Mouse (Mus musculus) midbrain, embryonic 15.5 days (tissue): ENCODE results near the gene Ap5b1. TPM values are rescaled to one million over a fixed set of nuclear protein-coding genes. Genes with fewer than 3 reads are reported as not detected.
A peak's percentile ranks its signal among the peaks of the same experiment; 100 is the strongest.

Experiments used
- ATAC-seq: fragments of 200-750 bp; cut with Nextera tagmentation; replicated peaks from 2 replicates; pipeline ENCODE4 v1.8.0; 2017; ENCODE audit warnings: moderate TSS enrichment
- H3K27ac ChIP-seq: fragments of 300-500 bp; sonication (generic); 2 replicates; pipeline ENCODE4 v1.5.1; 2015; ENCODE audit warnings: mild to moderate bottlenecking, inconsistent platforms
- H3K27me3 ChIP-seq: fragments of 300-500 bp; sonication (generic); replicated peaks from 2 replicates; pipeline ENCODE4 v1.6.1; 2015; ENCODE audit warnings: inconsistent platforms
- H3K36me3 ChIP-seq: fragments of 300-500 bp; sonication (generic); replicated peaks from 2 replicates; pipeline ENCODE4 v1.6.1; 2015; ENCODE audit warnings: inconsistent platforms
- H3K4me1 ChIP-seq: fragments of 300-500 bp; sonication (generic); 2 replicates; pipeline ENCODE4 v1.6.1; 2015; ENCODE audit warnings: inconsistent platforms
- H3K4me2 ChIP-seq: fragments of 300-500 bp; sonication (generic); 2 replicates; pipeline ENCODE4 v1.6.1; 2015; ENCODE audit warnings: inconsistent platforms, mild to moderate bottlenecking, moderate library complexity
- H3K4me3 ChIP-seq: fragments of 300-500 bp; sonication (generic); 2 replicates; pipeline ENCODE4 v1.5.1; 2015; ENCODE audit warnings: mild to moderate bottlenecking, inconsistent platforms
- H3K9ac ChIP-seq: fragments of 300-500 bp; sonication (generic); 2 replicates; pipeline ENCODE4 v1.6.1; 2015; ENCODE audit warnings: mild to moderate bottlenecking, inconsistent platforms
- H3K9me3 ChIP-seq: fragments of 300-500 bp; sonication (generic); 2 replicates; pipeline ENCODE4 v1.6.1; 2016; ENCODE audit warnings: inconsistent platforms
- WGBS: fragments of 180-500 bp; shearing (Covaris S2); methylation state at CpG from one replicate; pipeline ENCODE4 v1.1.7; 2015; ENCODE audit warnings: mixed read lengths; 5-methylcytosine and 5-hydroxymethylcytosine counted together
- polyA plus RNA-seq: library from polyadenylated mRNA; unstranded; fragments of >200 nt; fragmentation: Nextera tagmentation; extraction: Ambion mirVana; gene quantifications from 2 replicates; pipeline ENCODE4 v1.2.1, GENCODE M21; 2015

Ap5b1 gene
- polyA plus RNA-seq, 1 experiment from 2014 or later, result 3.0 TPM

GRCm38 (mm10) chr19:5605126-5605525 lies 37.3 kb downstream of the Ap5b1 start:
- Histone ChIP-seq H3K9me3 (no peaks in the 10 kb centered on the region), H3K9ac (no peak overlapping the region), H3K27me3 (no peaks in the 10 kb centered on the region), H3K4me1 (peaks cover 35% of the 10 kb centered on the region), H3K27ac (no peak overlapping the region), H3K4me2 (no peak overlapping the region), H3K4me3 (no peak overlapping the region), H3K36me3 (peaks cover 43% of the 10 kb centered on the region)
- ATAC-seq, result no peak
- 89% methylated on average over 7 of the region's 7 CpGs for WGBS

DNA sequence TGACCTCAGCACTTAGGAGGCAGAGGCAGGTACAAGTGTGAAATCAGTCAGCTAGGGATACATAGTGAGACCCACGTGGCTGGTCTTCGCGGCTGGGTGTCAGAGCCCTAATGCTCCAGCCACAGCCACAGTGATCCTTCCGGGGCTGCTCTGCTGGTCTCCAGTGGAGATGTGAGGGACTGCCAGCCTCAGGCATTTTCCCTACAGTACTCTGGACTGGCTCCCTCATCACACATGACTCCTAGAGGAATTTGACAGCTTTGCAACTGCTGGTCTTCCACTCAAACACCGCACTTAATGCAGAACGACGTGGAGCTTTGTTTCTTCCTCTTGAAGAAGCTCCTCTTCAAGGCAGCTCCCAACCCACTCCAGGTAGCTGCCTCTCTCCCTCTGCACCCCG lies 38.4 kb downstream of the Ap5b1 start:
- Histone ChIP-seq H3K36me3 (peaks cover 43% of the 10 kb centered on the region), H3K4me1 (peaks cover 43% of the 10 kb centered on the region), H3K27me3 (no peaks in the 10 kb centered on the region), H3K4me3 (no peak overlapping the region), H3K9ac (no peak overlapping the region), H3K4me2 (no peak overlapping the region), H3K27ac (no peak overlapping the region), H3K9me3 (no peaks in the 10 kb centered on the region)
- no peak for ATAC-seq
- 84% methylated on average over 8 of the region's 8 CpGs for WGBS

GRCm38 (mm10) chr19:5607705-5608410 lies 40.0 kb downstream of the Ap5b1 start:
- Histone ChIP-seq H3K4me1 (peaks cover 34% of the 10 kb centered on the region), H3K9me3 (no peaks in the 10 kb centered on the region), H3K27ac (no peak overlapping the region), H3K9ac (no peak overlapping the region), H3K4me3 (0 out of 2 replicates have a peak overlapping the region, but pooled peaks have one; percentile 78), H3K27me3 (no peaks in the 10 kb centered on the region), H3K4me2 (peak overlapping the region; percentile 3; the same call in 1 of the 2 replicates), H3K36me3 (peaks cover 43% of the 10 kb centered on the region)
- 96% methylated on average over 26 of the region's 26 CpGs for WGBS
- no peak for ATAC-seq

GRCm38 (mm10) chr19:5608707-5609106 lies 40.9 kb downstream of the Ap5b1 start:
- H3K36me3 ChIP-seq, result peaks cover 40% of the 10 kb centered on the region
- WGBS, result 98% methylated on average over 13 of the region's 13 CpGs
- peak overlapping the region; percentile 59 for H3K4me2 ChIP-seq
- peak overlapping the region; percentile 78 for H3K4me3 ChIP-seq
- H3K27me3 ChIP-seq, result no peaks in the 10 kb centered on the region; the same call in 1 of the 2 replicates
- H3K9me3 ChIP-seq, result no peaks in the 10 kb centered on the region
- peak overlapping the region; percentile 92; the same call in 1 of the 2 replicates for H3K9ac ChIP-seq
- ATAC-seq, result no peak
- peaks cover 25% of the 10 kb centered on the region for H3K4me1 ChIP-seq
- peak overlapping the region; percentile 100 for H3K27ac ChIP-seq

GRCm38 (mm10) chr19:5609171-5609546 lies 41.3 kb downstream of the Ap5b1 start:
- WGBS, result 62% methylated on average over 10 of the region's 10 CpGs
- no peak for ATAC-seq
- H3K27me3 ChIP-seq, result no peaks in the 10 kb centered on the region; the same call in 1 of the 2 replicates

DNA sequence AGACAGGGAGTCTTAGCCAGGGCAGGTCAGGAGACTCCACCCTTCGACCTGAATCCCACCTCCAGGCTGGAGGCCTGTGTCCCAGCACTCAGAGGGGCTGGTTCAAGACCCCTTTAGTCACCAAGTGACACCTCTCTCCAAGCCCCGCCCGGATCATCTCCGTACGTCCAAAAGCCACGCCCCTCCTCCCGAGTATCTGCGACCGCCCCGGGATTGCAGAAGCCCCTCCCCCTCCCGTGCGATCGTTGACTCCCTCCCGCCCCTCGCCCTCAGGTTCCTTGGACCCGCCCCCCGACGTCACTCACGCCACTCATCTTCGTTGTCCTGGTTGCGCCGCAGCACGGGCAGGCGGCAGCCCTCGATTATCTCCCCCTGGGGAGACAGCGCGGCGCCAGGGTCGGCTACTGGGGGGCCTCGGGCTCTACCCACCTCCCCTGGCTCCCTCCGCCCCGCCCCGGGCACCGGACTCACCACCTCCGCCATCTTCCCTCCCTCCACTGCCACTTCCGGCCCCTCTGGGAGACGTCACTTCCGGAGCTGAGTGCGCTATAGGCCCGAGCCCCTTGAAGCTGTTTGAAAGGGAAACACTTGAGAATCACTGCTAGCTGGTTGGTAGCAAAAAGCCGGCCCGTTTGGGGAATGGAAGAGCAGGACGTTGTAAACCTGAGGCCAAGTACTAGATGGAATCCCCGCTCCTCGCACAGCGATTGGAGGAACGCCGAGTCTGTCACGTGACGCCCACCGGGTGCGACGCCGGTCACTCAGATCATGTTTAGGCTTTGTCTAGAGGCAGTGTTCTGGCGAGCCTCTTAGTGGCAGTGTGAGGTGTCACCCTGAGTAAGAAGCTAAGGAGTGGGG lies 42.0 kb downstream of the Ap5b1 start, which contains the start of gene Kat5:
Kat5 (minus strand) TSS at position 691 of the 858 bp plus-strand sequence.
- WGBS, result under 1% methylated on average over 55 of the region's 55 CpGs
- H3K27me3 ChIP-seq, result no peaks in the 10 kb centered on the region; the same call in 1 of the 2 replicates
- H3K36me3 ChIP-seq, result peaks cover 29% of the 10 kb centered on the region
- peak; percentile 93 for ATAC-seq
- peaks cover 22% of the 10 kb centered on the region for H3K4me1 ChIP-seq
- no peaks in the 10 kb centered on the region for H3K9me3 ChIP-seq
- H3K9ac ChIP-seq, result peak within 1 kb of the TSS; percentile 92
- H3K4me3 ChIP-seq, result peak within 1 kb of the TSS; percentile 78
- H3K4me2 ChIP-seq, result peak within 1 kb of the TSS; percentile 59
- H3K27ac ChIP-seq, result peak within 1 kb of the TSS; percentile 100

More at GRCm38 (mm10) chr19:5609171-5609546, 41.3 kb downstream of the Ap5b1 start:
- Histone ChIP-seq H3K36me3 (peaks cover 35% of the 10 kb centered on the region), H3K27ac (peak overlapping the region; percentile 100), H3K4me2 (peak overlapping the region; percentile 59), H3K9me3 (no peaks in the 10 kb centered on the region), H3K4me3 (peak overlapping the region; percentile 78), H3K9ac (peak overlapping the region; percentile 92), H3K4me1 (peaks cover 22% of the 10 kb centered on the region)

DNA sequence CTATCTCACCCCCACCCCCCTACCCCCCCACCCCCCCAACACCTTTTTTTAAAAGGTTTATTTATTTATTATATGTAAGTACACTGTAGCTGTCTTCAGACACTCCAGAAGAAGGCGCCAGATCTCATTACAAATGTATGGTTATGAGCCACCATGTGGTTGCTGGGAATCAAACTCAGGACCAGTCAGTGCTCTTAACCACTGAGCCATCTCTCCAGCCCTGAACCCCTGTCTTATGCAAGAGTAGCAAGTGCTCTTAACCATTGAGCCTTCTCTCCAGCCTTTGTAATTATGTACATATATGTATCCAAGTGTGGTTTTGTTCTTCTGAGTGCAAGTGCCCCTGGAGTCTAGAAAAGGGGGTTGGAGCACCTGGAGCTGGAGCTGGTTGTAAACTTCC lies 44.1 kb downstream of the Ap5b1 start:
- no peaks in the 10 kb centered on the region; the same call in none of the 2 replicates for H3K27me3 ChIP-seq
- H3K4me3 ChIP-seq, result no peak overlapping the region
- WGBS, result 94% methylated on average over 1 of the region's 1 CpGs
- H3K27ac ChIP-seq, result no peak overlapping the region
- H3K9ac ChIP-seq, result no peak overlapping the region
- H3K4me1 ChIP-seq, result peaks cover 22% of the 10 kb centered on the region
- no peak overlapping the region for H3K4me2 ChIP-seq
- no peaks in the 10 kb centered on the region for H3K9me3 ChIP-seq
- H3K36me3 ChIP-seq, result peaks cover 9% of the 10 kb centered on the region; the same call in 1 of the 2 replicates
- ATAC-seq, result no peak

DNA sequence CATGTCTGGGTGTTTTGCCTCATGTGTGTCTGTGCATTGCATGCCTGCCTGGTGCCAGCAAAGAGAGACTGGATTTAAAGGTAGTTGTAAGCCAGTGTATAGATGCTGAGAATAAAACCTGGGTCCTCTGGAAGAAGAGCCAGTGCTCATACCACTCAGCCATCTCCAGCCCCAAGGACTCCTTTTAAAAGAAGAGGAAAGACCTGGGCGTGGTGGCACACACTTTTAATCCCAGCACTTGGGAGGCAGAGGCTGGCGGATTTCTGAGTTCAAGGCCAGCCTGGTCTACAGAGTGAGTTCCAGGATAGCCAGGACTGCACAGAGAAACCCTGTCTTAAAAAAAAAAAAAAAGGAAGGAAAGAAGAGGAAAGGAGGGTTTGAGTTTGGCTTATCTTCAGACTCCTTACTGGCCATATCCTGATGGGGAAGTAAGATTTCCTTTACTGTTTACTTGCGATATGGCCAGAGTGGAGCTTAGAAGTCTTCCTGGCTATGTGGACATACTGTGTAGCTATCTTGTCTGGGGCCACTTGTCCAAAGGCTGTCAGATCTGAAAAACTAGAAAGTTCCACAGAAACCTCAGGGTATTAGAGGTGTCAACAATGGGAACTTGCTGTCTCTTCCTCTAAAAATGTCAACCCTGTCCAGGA lies 45.1 kb downstream of the Ap5b1 start:
- no peaks in the 10 kb centered on the region; the same call in none of the 2 replicates for H3K27me3 ChIP-seq
- H3K27ac ChIP-seq, result no peak overlapping the region
- ATAC-seq, result no peak
- no peaks in the 10 kb centered on the region for H3K9me3 ChIP-seq
- no peak overlapping the region for H3K4me2 ChIP-seq
- H3K4me3 ChIP-seq, result no peak overlapping the region
- 77% methylated on average over 3 of the region's 3 CpGs for WGBS
- no peaks in the 10 kb centered on the region for H3K36me3 ChIP-seq
- H3K4me1 ChIP-seq, result peaks cover 22% of the 10 kb centered on the region
- H3K9ac ChIP-seq, result no peak overlapping the region

- no peak overlapping the region for H3K27ac ChIP-seq
- 72% methylated on average over 2 of the region's 2 CpGs for WGBS
Observed at GRCm38 (mm10) chr19:5614953-5615352, 47.1 kb downstream of the Ap5b1 start.

GRCm38 (mm10) chr19:5620007-5620406 lies 52.2 kb downstream of the Ap5b1 start:
- no peaks in the 10 kb centered on the region for H3K9me3 ChIP-seq
- peaks cover 2% of the 10 kb centered on the region; the same call in 1 of the 2 replicates for H3K27me3 ChIP-seq
- WGBS, result 91% methylated on average over 4 of the region's 4 CpGs
- no peak overlapping the region for H3K4me3 ChIP-seq
- no peak overlapping the region for H3K27ac ChIP-seq
- H3K9ac ChIP-seq, result no peak overlapping the region
- ATAC-seq, result no peak
- H3K4me1 ChIP-seq, result no peaks in the 10 kb centered on the region
- no peak overlapping the region for H3K4me2 ChIP-seq
- H3K36me3 ChIP-seq, result no peaks in the 10 kb centered on the region

More at GRCm38 (mm10) chr19:5614953-5615352, 47.1 kb downstream of the Ap5b1 start:
- no peak overlapping the region for H3K9ac ChIP-seq
- H3K4me1 ChIP-seq, result peaks cover 8% of the 10 kb centered on the region
- H3K9me3 ChIP-seq, result no peaks in the 10 kb centered on the region
- H3K4me2 ChIP-seq, result no peak overlapping the region
- no peak for ATAC-seq
- no peak overlapping the region for H3K4me3 ChIP-seq
- no peaks in the 10 kb centered on the region for H3K36me3 ChIP-seq
- H3K27me3 ChIP-seq, result peaks cover 2% of the 10 kb centered on the region
